Mouse (Mus musculus): ENCODE data around the gene Pom121.
A peak's percentile ranks its signal among the peaks of the same experiment; 100 is the strongest.

GRCm38 (mm10) chr5:135428786-135429185 is 34.4 kb upstream of the Pom121 start:
- peak; percentile 54; the same call in 1 of the 2 replicates for TF ChIP-seq CTCF (IDR thresholded peaks at IDR 0.05; ENCODE audit: extremely low read depth, insufficient read length, insufficient replicate concordance, low read depth, low read length)
- TF ChIP-seq POLR2A (IDR thresholded peaks at IDR 0.05; ENCODE audit: low read depth, low read length), result no peak

Measured in small intestine, adult 2 months (tissue).